Mouse (Mus musculus) hematopoietic stem cell, adult 5-6 weeks (primary cell): ENCODE data around the gene Zfp318. TPM values are rescaled to one million over a fixed set of nuclear protein-coding genes. Genes with fewer than 3 reads are reported as not detected.

Experiments used
- ATAC-seq, 2 experiments: fragments of 125-278 bp in 1 of 2; replicated peaks in 1 of 2; 2 replicates each; pipeline ENCODE4 v1.8.0; 2016 to 2017; ENCODE audit warnings: inconsistent platforms in 2 of 2, mild to moderate bottlenecking in 2 of 2, moderate number of reproducible peaks in 2 of 2, low read depth in 1 of 2, moderate TSS enrichment in 1 of 2; ENCODE audit not compliant: low FRiP score in 2 of 2, poor library complexity in 2 of 2, severe bottlenecking in 2 of 2, insufficient read depth in 1 of 2, low TSS enrichment in 1 of 2
- total RNA-seq: library from RNA; stranded (forward); fragments of 172-1452, 232-1000 nt; gene quantifications from 2 replicates; pipeline ENCODE4 v1.2.3, GENCODE M21; 2017

The Zfp318 gene
- 25.3 and 64.6 TPM in 2 replicates for total RNA-seq

GRCm38 (mm10) chr17:46383294-46384060 is at the start of gene Zfp318:
Gene Zfp318, plus strand, starts transcription at chr17:46383731.
- peak; percentile 90 to 92 for ATAC-seq

GRCm38 (mm10) chr17:46336475-46336874 is 47.1 kb upstream of the Zfp318 start:
- no peak for ATAC-seq

DNA sequence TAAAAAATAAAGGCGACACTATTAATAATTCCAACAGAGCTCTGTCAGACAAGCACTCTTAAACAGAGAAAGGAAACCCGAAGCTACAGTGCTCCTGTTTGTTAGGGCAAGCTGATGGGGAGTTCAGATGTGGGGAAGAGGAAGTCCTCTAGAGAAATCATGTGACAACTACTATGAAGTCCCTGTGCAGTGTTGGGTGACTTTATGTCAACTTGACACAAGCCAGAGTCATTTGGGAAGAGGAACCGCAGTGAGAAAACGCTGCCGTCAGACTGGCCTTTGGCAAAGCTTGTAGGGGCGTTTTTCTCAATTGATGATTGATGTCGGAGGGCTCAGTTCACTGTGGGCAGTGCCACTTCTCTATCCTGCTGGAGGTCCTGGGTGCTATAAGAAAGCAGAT is 42.3 kb upstream of the Zfp318 start:
- peak; percentile 82 to 84 for ATAC-seq

DNA sequence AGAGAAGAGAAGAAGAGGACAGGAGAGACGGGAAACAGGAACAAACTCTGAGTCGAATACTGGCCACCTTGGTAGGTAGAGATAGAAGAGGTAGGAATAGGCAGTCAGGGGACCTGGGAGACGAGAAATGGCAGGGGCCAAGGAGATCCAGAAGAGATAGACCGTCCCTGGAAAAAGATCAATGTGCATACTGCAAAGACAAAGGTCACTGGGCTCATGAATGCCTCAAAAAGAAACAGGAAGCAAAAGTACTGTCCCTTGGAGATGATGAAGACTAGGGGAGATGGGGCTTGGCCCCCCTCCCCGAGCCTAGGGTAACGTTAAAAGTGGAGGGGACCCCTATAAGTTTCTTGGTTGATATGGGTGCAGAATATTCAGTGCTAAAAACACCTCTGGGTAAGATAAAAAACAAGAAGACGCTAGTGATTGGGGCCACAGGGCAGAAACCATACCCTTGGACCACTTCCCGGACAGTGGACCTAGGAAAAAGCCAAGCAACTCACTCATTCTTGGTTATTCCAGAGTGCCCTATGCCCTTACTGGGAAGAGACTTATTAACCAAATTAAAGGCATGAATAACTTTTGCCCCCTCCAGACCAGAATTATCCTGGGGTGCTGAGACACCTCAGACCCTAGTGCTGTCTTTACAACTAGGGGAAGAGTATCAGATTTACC is 32.4 kb upstream of the Zfp318 start:
- ATAC-seq: no peak

- peak; percentile 49 to 51; a peak in 1 of 4 replicates for ATAC-seq
Observed at GRCm38 (mm10) chr17:46371783-46372182, 11.7 kb upstream of the Zfp318 start.

DNA sequence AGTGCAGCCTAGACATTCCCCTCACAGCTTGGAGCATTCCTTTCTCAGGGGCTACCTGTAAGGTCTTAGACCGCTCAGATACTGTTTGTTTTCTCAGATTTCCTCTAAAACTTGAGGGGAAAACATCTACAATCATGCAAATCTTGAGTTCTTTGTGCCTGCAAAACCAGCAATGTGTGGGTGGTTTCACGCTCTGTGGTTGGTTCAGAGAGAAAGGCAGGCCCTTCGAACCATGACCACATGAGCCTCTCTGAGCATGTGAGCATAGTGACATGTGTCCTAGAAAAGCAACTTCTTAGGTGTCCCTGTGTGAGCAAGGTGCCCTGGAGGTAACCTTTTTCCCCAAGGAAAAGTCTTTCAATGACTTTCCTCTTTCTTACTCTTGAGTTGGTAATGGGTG is 5.0 kb upstream of the Zfp318 start:
- no peak for ATAC-seq

DNA sequence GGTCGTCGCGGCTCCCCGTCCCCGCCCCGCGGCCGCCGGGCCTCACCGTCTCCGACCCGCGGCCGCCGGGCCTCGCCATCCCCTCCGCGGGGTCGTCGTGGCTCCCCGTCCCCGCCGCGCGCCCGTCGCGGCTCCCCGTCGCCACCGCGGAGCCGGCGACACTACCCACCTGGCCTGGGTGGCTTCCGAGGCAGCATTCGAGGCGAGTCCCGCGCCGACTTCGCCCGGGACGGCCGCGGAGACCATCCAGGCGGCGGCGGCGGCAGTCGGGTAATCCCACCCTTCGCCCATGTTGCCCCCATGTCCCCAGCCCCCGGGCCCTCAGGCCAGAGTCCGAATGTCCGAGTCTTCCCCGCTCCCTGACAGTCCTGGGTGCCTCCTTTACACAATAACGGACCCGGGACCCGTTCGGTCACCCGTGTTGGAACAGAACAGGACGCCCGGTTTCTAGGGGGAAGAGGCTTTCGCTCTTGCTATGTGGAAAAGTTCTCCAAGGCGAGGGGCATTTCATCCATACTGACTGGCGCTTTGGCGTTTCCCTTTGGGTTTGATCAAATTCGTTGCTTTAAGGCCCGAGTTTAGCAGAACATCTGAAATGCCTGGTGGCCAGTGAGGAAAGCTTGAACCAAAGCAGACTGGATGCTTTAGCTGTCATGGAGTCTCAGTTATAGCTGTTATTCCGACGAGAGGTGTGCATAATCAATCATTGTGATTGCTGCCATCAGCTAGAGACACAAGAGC is 700 bp downstream of the Zfp318 start:
- no peak for ATAC-seq

DNA sequence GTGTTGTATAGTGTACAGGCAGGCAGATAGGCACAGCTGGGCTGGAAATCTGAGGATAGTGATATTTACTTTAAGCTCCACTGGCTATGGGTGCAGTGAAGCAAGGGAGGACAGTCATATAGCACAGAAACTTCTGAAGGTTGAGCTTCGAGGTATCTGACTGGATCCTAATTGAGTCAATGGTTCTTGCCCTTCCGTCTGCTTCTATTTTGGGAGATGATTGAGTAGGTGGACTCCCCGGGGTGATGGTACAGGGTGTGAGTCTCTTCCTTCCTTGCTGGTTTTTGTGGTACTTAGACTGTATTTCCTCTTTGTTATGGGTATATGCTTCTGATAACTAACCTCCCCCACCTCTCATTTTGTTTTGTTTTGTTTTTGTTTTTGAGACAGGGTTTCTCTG is 4.7 kb downstream of the Zfp318 start:
- no peak for ATAC-seq

DNA sequence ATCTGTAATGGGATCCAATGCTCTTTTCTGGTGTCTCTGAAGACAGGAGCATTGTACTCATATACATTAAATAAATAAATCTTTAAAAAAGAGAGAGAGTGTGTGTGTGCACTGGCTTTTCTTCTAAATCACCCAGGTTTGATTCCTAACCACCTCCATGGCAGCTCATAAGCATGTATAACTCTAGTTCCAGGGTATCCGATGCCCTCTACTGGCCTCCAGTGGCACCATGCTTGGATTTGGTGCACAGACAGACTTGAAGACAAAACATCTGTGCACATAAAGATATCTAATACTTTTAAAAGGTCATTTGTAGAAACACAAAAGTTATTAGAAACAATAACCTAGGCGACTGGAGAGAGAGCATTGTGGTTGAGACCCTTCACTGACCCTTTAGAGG is 9.5 kb downstream of the Zfp318 start:
- ATAC-seq: peak; percentile 46 to 60; a peak in 2 of 4 replicates

GRCm38 (mm10) chr17:46394631-46395030 is 11.1 kb downstream of the Zfp318 start:
- no peak for ATAC-seq

GRCm38 (mm10) chr17:46408478-46408877 is 24.9 kb downstream of the Zfp318 start:
- ATAC-seq: no peak

- ATAC-seq: no peak
Observed at GRCm38 (mm10) chr17:46418628-46419027, 35.1 kb downstream of the Zfp318 start.

DNA sequence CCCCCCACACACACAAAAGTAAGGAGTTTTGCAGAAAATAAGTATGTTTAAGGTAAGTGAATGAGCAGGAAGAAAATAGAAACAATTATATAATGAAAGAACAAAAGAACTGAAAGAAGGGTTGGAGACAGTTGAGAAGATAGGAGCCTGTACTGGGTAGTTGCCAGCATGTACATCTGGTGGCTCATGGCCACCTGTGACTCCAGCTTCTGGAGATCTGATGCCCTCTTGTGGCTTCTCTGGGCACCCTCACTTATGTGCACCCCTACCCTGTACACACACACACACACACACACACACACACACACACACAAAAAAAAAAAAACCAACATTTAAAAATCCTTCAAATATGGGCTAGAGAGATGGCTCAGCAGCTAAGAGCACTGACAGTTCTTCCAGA is 36.2 kb downstream of the Zfp318 start:
- no peak for ATAC-seq

DNA sequence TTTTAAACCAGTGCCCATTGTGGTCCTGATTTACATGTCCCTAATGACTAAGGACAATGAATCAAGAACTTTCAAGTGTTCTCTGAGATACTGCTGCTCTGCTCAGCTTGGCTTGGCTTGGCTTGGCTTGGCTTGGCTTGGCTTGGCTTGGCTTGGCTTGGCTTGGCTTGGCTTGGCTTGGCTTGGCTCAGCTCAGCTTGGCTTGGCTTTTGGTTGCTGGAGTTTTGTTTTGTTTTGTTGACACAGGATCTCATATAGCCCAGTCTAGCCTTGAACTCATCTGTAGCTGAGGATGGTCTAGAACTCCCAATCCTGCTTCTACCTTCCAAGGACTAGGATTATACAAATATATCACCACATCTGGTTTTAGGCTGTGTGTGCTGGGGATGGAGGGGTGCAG is 43.0 kb downstream of the Zfp318 start:
- ATAC-seq: no peak

GRCm38 (mm10) chr17:46428761-46429414 is 45.4 kb downstream of the Zfp318 start, which contains the start of gene Crip3:
Gene Crip3, plus strand, starts transcription at chr17:46428926.
- no peak for ATAC-seq

GRCm38 (mm10) chr17:46433627-46434026 is 50.1 kb downstream of the Zfp318 start:
- ATAC-seq: peak in 1 of 2 experiments; percentile 36; a peak in 1 of 4 replicates

DNA sequence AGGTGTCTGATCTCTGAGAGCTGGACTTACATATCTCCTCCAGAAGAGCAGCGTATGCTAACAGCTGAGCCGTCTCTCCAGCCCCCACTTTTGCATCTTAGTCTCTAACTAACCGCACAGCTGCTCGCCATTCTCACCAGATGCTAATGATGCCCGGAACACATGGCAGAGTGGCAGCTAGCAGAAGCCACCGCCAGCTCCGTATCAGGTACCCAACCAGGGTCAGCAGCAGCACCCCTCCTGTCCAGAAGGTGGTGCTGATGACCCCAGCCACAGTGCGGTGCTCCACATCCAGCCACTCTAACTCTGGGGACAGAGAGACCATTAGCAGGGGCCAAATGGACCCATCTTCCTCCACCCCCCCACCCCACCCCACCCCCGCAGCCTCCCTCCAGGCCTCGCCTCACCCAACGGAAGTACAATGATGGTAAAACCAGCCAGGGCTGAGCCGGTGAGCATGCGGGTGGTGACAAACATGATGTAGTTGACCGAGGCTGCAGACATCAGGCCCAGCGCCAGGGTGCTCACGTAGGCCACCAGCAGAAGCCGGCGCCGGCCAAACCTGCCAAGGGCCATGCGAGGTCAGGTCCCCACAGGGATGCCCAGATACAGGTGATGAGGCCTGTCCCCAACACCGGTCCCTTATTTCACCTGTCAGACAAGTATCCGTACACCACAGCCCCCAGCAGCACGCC is 53.3 kb downstream of the Zfp318 start:
- peak; percentile 61 to 75; a peak in 3 of 4 replicates for ATAC-seq
